Mouse (Mus musculus) adrenal gland, postnatal 10 days (tissue): ENCODE data around the gene Fam192a. TPM values are rescaled to one million over a fixed set of nuclear protein-coding genes. Genes with fewer than 3 reads are reported as not detected.

Experiments
- DNase-seq: peaks from one replicate; pipeline ENCODE4 v3.0.0; 2021; ENCODE audit warnings: mixed read lengths
- total RNA-seq, 2 experiments: library from RNA; stranded (reverse); gene quantifications; 2 replicates each; pipeline ENCODE4 v1.2.3; 2021

The Fam192a gene
- total RNA-seq, 2 experiments from 2014 or later = 32.2 to 40.6 TPM

DNA sequence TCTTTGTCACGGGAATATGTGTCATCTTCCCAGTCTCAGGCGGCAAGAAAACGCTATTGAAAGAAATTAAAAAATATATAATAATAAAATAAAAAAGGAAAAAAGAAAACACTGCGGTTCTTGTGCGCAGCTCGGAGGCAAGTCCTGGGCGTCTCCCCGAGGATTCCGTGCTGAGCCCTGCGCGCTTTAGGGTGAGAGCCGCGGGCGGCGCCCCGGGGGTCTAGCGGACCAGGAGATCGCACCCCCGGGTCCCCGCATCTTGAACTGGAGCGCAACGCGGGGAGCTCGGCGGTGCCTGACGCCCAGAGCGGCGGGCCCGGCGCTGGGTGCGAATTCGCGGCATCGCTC, 69.3 kb downstream of the Fam192a start:
- DNase-seq = no peak

DNA sequence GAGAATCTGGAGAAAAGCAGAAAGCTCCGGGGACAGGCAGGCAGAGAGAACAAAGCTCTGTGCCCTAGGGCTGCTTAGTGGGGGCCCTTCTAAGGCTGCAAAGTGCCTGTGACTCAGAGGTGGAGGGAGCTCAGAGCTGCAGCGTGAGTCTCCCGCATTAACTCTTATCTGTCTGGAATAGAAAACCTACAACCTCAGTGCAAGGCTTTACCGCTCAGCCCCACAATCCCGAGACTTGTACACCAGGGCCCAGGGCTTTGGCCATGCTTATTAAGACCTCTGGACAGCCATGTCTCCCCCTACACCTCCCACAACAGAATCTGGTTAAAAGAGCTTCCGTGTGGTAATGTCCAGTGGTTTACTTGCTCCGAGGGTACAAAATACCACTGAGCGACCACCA, 69.8 kb downstream of the Fam192a start:
- DNase-seq = peak; percentile 41

DNA sequence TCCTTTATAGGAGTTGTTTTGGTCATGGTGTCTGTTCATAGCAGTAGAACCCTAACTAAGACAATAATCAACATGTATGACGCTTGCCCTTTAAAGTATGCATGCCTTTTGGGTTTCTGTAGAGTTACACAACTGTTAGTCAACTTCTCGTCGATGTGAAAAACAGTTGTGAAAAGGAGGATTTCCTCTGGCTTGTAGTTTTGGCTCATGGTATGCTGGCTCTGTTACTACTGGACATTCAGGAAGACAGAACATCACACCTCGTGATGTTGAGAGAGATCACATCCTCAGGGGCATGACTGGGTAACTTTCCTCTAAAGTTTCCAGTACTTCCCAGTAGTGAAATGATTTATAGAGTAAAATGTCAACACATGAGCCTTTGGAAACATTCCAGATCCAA, 71.2 kb downstream of the Fam192a start:
- DNase-seq = no peak

GRCm38 (mm10) chr8:94529875-94530274, 71.9 kb downstream of the Fam192a start:
- no peak for DNase-seq

DNA sequence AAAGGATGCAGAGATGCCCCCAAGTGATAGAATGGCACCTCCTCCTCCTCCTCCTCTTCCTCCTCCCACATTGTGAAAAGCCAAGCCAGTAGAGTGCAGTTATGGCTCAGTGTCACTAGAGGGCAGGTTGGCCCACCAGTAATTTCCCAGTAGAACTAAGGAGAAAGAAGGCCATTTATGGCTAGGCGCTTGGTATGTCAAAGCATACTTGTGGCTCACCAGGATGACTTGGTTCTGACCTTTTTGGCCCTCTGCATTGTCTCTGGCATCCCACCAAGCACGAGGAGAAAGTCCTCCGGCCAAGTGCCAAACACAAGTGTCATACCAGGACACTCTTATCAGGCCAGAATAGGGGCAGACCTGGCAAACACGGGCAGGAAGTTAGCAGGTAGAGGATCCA, 73.6 kb downstream of the Fam192a start:
- peak; percentile 56 for DNase-seq

DNA sequence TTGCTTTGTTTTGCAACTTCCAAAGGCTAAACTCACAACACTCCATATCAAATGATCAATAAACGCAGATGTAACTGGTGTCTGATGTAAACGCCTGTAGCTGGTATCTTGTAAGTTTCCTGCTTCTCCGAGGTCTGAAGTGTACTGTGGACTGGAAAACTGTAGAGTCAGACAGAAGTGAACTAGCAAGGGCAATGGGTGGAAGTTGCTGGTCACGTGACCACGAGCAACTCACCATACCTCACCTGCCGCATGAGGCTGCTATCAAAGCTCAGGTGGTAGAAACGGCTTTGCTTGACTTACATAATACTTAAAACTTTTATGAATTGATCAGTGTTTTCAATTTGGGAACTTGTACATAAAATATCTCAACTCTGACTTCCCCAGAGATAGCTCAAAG, 74.6 kb downstream of the Fam192a start:
- no peak for DNase-seq

DNA sequence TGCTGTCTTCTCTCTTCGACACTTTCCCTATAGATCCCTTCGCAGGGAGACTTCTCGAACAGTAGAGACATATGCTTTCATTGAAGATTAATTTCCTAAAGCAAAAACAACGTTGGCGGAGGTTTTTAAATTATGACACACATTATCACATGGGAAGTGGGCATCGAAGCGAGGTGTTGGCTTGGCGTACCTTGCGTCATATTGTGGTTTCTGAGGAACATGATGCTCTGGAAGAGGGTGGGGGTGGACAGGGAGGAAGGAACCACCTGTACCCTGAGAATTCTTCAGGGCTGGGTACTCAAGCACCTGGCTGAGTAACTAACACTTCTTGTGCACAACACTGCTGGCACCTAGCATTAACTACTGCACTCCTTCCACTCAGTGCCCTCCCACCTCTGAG, 77.2 kb downstream of the Fam192a start:
- DNase-seq = no peak

Other genes with a start within 250 kb of the Fam192a start
- gene Herpud1, start 215.6 kb downstream of the Fam192a start, total RNA-seq = 100 to 1,000 TPM in 1 of 2 experiments, 10 to 100 TPM in 1; 93.9 to 145 TPM
- 1 to 10 TPM; 2.8 TPM for gene Nlrc5, start 167.6 kb downstream of the Fam192a start, total RNA-seq
- 10 to 100 TPM; 12.6 to 16.6 TPM for gene Cpne2, start 69.0 kb downstream of the Fam192a start, total RNA-seq
- gene Rspry1, start 60 bp downstream of the Fam192a start, total RNA-seq = 10 to 100 TPM; 20.2 to 23.8 TPM
- 10 to 100 TPM; 60.1 to 66.1 TPM for gene Arl2bp, start 64.6 kb upstream of the Fam192a start, total RNA-seq
- 1 to 10 TPM; 2.0 to 3.9 TPM for gene Pllp, start 94.3 kb upstream of the Fam192a start, total RNA-seq
- 1 to 10 TPM in 1 of 2 experiments, under 1 TPM in 1; 0.60 to 1.0 TPM for gene Ccl22, start 143.6 kb upstream of the Fam192a start, total RNA-seq
- gene Cx3cl1, start 170.0 kb upstream of the Fam192a start, total RNA-seq = 10 to 100 TPM; 10.4 to 13.3 TPM
- gene Ccl17, start 208.5 kb upstream of the Fam192a start, total RNA-seq = under 1 TPM in 1 of 2 experiments, not detected in 1; 0.96 TPM
- 100 to 1,000 TPM; 270 to 345 TPM for gene Coq9, start 236.3 kb upstream of the Fam192a start, total RNA-seq
- gene Ciapin1, start 236.4 kb upstream of the Fam192a start, total RNA-seq = 100 to 1,000 TPM; 101 to 127 TPM